Mouse (Mus musculus): ENCODE data around the gene Sqor.

Sqor gene

DNA sequence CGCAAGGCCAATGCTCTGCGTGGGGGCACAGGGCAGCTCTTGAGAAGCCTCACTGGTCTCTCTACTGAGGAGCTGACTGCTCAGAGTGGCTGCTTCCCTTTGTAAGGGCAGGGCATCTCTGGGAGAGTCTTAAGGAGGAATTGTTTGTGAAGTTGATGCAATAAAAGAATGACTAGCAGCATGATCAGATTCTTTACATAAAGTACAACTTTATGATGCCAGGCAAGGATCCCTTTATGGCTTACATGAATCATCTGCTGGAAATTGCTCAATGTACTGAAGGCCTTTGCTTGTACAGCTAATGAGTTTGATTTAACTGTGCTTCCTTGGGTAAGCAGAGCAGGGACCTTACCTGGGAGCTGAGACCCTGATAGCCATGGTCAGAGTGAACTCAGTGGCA, 18.7 kb downstream of the Sqor start:
- in situ Hi-C loops (cut with MboI; ENCODE audit: low sequenced_read_pairs) = no loop called here

DNA sequence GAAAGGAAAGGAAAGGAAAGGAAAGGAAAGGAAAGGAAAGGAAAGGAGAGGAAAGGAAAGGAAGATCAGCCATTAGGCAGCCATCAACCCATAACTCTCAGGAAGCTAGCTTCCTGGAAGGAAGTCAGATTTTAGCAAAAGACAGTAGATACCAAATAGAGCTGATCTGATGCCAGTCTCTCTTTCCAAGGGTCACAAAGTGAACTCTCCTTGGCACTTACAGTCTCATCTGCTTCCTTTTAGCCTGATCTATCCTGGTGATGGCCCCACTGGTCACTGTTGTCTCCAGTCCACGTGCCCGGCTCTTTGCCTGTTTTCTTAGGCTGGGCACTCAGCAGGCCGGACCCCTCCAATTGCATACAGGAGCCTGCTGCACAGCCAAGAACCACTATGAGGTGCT, 19.7 kb downstream of the Sqor start:
- in situ Hi-C loops (cut with MboI; ENCODE audit: low sequenced_read_pairs) = no loop called here

DNA sequence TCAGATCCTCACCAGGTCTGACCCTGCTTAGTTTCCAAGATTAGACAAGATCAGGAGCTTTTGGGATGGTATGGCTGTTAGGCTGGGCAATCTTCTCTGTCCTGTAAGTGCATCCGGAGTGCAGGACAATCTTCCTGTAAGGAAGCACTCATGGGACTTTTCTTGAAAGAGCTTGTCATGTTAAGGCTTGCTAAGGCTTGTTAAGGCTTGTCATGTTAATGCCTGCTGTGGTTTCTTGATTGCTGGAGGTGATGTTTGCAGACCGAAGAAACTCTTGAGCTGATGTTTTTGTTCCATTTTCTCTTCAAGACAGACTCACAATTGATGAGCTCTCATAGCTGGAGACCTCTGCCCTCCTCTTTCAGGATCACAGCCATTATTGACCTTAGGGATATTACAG, 21.1 kb downstream of the Sqor start:
- in situ Hi-C loops (cut with MboI; ENCODE audit: low sequenced_read_pairs) = no loop called here

DNA sequence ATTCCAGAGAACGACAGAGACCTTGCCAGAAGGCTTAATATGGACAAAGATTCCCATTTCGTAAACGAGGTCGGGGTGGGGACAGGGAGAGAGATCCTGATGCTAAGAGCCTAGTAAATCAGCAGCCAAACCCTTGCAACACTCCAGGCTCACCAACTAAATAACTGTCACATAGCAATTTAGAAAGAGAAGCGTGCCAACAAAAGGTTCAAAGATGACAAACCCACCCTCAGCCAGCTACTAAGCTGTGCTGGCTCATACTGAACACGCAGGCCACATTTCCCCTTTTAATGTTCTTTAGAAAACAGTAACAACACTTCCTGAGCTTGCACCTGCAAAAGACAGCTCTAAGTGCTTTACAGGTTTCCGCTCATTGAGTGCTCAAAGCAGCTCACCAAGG, 24.3 kb downstream of the Sqor start:
- in situ Hi-C loops (cut with MboI; ENCODE audit: low sequenced_read_pairs) = no loop called here

DNA sequence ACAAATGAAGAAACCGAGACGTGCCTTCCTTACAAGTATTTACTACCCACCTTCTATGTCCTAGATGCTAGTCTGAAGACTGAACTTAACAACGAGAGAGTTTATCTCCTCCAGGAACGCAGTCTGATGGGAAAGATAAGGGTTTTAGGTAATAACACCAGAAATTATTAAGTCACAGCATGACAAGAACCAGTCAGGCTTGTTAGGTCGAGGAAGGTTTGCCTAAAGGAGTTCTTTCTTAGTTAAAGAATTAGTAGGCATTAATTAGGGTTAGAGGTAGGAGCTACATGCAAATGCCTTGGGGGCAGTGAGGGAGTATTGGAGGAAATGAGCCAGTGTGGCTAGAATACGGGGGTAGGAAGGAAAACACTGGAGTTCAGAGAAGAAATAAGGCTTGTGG, 24.7 kb downstream of the Sqor start:
- in situ Hi-C loops (cut with MboI; ENCODE audit: low sequenced_read_pairs) = no loop called here

DNA sequence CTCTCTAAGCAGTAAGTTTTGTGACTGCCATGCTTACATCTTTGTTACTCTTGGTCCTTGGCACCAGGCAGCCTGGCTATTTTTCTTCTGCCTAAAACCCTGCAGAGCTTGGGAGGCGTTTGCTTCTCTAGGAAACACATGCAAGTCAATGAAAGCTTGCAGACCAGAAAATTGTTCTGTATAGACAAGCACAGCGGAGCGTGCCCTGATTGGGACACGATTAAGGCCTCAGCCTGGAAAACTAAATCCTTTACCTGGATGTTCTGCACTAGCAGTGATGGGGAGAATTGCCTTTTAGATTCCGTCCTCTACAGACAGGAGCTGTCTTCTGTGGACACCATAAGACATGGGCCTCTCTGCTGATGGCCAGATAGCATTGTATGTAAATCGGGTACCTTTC, 39.4 kb downstream of the Sqor start:
- in situ Hi-C loops (cut with MboI; ENCODE audit: low sequenced_read_pairs) = no loop called here

DNA sequence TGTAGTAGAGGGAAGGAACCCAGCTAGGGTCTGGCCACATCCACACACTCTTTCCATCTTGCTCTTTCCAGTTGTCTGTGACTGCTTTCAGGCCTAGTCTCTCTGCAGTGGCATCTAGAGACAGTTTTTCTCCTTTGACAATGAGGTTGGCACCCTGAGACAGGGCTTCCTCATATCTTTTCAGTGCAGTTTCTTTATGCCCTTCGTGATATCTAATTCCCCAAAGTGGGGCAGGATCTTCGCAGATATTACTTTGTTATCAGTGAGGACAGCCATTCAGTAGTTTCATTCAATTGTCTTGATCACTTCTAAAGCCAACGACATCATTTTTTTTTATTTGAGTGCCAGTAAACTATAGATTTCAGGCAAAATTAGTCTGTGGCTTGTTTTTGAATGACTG, 41.0 kb downstream of the Sqor start:
- in situ Hi-C loops (cut with MboI; ENCODE audit: low sequenced_read_pairs) = no loop called here

DNA sequence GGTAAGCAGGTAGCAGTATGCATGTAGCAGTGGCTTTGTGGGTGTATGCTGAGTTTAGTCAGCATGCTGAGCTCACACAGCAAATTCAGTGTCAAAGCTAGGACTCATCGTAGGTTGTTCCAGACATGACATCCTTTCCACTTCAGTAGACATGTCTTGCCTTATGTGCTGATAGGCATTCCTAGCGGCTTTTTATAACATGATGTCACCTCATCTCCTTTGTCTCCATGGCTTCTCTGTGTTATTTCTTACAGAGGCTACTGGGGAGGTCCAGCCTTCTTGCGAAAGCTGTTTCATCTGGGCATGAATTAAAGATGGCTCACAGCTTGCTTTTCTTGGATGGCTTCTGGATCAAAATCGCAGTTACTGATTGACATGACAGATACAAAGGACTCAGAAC, 44.0 kb downstream of the Sqor start:
- in situ Hi-C loops (cut with MboI; ENCODE audit: low sequenced_read_pairs) = no loop called here

DNA sequence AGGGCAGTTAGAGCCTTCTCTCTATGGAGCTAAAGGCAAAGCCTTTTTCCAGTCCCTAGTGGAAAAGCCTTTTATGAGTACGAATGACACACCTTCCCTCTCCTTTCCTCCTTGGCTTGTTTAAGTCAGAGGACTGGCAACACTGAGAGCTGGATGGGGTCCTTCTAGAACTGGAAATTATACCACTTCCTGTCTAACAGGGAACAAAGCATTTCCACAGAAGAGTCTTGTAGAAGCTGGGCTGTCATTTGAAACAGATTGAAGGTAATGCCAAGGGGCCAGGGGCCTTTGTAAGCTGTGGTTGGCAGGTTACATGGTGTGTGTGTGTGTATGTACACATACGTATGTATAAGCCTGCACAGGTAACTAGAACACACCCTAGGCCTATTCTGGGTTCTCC, 51.9 kb downstream of the Sqor start:
- in situ Hi-C loops (cut with MboI; ENCODE audit: low sequenced_read_pairs) = no loop called here

DNA sequence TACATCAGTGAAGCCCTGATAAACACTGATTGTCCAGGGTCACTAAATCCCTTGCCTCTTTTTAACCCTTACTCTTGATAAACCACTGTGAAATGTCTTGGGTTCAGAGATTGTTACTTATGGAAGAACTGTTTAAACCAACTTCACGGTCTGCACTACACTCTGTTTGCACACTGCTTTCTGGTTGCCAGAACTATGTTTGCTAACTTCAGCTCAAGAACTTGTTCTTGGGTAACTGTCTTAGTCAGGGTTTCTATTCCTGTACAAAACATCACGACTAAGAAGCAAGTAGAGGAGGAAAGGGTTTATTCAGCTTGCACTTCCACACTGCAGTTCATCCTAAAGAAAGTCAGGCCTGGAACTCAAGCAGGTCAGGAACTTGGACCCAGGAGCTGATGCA, 56.2 kb downstream of the Sqor start:
- in situ Hi-C loops (cut with MboI; ENCODE audit: low sequenced_read_pairs) = no loop called here

DNA sequence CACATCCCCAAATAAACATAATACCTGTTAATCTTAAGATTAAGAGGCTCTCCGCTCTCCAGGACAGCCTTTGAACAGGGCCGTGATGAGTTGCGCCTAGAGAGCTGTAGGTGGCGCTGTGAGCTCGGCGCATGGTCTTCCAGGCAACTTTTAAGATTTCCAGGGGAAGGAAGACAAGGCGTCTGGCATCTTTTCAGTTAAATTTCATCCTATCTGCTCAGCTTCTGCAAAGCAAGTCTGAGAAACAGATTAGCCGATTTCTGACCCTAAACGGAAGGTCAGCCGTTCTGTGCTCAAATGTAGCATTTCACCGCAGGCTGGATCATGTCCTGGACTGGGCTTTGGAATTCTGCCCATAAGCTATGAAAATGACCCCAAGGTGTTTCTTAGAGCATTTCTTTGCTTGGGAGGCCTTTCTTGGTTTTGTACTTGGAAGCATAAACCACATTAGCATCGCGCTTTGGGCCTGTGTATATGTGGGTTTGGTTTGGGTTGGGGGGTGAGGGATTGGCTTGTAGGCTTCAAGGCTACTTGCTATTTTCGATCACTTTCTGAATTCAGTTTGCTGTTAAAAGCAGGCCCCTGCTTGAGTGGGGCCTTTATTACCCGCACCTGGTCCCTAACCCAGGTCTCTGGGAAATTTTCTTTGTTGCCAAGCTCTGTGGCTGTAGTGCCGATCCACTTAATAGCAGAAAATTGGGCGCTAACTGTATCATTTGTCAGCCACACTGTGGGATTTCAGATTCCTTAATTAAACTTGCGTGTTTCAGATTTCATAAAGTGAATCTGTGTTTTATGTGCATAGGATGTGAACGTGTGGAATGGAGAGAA, 60.6 kb downstream of the Sqor start:
- in situ Hi-C loops (cut with MboI; ENCODE audit: low sequenced_read_pairs) = no loop called here

DNA sequence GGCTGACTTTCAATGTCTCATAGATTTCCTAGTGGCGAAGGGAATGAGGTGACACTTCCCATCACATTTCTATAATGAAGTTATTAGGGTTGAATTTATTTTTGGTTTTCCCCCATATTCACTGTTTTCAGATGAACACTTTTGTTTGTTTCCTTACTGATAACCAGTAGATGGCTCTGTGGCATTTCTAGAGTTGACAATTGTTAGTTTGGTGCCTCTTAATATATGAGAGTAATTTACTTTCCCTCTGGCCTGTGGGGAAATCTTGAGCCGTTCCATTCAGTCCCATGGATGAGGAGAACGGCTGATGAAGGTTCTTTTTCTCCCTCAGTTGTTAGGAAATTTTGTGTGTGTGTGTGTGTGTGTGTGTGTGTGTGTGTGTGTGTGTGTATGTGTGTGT, 61.3 kb downstream of the Sqor start:
- in situ Hi-C loops (cut with MboI; ENCODE audit: low sequenced_read_pairs) = no loop called here

DNA sequence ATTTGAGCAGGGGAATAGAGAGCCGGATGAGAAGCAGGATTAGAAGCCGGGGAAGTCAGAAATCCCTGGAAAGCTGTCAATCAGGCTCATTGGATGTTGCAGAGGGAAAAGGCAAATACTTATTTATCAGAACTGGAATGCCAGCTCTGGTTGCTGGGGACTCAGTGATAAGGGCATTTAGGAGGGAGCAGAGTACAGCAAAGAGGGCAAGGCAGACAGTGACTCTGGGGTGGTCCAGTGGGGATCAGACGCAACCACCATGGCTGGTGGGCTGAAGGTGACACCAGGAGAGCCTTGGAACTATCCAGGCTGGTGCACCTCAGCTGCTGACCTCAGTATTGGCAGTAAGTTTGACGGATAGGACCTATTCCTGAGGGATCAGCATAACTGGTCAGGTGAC, 89.6 kb downstream of the Sqor start:
- in situ Hi-C loops (cut with MboI; ENCODE audit: low sequenced_read_pairs) = no loop called here

DNA sequence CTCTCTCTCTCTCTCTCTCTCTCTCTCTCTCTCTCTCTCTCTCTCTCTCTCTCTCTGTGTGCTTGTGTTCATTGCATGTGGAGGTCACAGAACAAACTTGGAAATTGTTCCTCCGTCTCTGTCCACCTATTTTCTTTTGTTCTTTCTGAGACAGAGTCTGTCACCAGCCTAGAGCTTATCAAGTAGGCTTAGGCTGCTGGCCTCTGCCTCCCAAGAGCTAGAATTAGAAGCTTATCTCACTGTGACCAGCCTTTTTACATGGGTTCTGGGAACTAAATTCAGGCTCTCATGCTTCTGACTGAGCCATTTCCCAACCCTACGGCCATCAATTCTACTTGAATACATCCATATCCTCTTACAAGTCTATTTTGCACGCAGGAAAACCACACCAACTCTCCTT, 90.3 kb downstream of the Sqor start:
- in situ Hi-C loops (cut with MboI; ENCODE audit: low sequenced_read_pairs) = no loop called here
